Mouse (Mus musculus) adrenal gland, postnatal 14 days (tissue): ENCODE results near the gene Lamb3. TPM values are rescaled to one million over a fixed set of nuclear protein-coding genes. Genes with fewer than 3 reads are reported as not detected.

Experiments used
- DNase-seq: peaks from one replicate; pipeline ENCODE4 v3.0.0; 2021; ENCODE audit warnings: mixed read lengths
- total RNA-seq: library from RNA; stranded (reverse); gene quantifications from 2 replicates; pipeline ENCODE4 v1.2.3, GENCODE M21; 2021

Gene Lamb3
- total RNA-seq, 1 experiment from 2014 or later = 1.0 TPM

- peak; percentile 67 for DNase-seq
Observed at GRCm38 (mm10) chr1:193317159-193317559, 109.7 kb downstream of the Lamb3 start.

- DNase-seq = no peak
Observed at GRCm38 (mm10) chr1:193319721-193320120, 112.2 kb downstream of the Lamb3 start.

GRCm38 (mm10) chr1:193320398-193320797 lies 112.9 kb downstream of the Lamb3 start:
- no peak for DNase-seq

GRCm38 (mm10) chr1:193323686-193324085 lies 116.2 kb downstream of the Lamb3 start:
- peak; percentile 73 for DNase-seq

GRCm38 (mm10) chr1:193324224-193324623 lies 116.7 kb downstream of the Lamb3 start:
- DNase-seq = peak; percentile 76

- DNase-seq = no peak
Observed at GRCm38 (mm10) chr1:193325891-193326290, 118.4 kb downstream of the Lamb3 start.

GRCm38 (mm10) chr1:193326456-193327145 lies 119.1 kb downstream of the Lamb3 start:
- peak; percentile 69 for DNase-seq

GRCm38 (mm10) chr1:193327216-193327615 lies 119.7 kb downstream of the Lamb3 start:
- DNase-seq = no peak

- no peak for DNase-seq
Observed at GRCm38 (mm10) chr1:193327686-193328085, 120.2 kb downstream of the Lamb3 start.

- no peak for DNase-seq
Observed at GRCm38 (mm10) chr1:193329557-193329956, 122.1 kb downstream of the Lamb3 start.

- DNase-seq = peak; percentile 90
Observed at GRCm38 (mm10) chr1:193330172-193330571, 122.7 kb downstream of the Lamb3 start.

GRCm38 (mm10) chr1:193330626-193331025 lies 123.1 kb downstream of the Lamb3 start:
- no peak for DNase-seq

- no peak for DNase-seq
Observed at GRCm38 (mm10) chr1:193332018-193332417, 124.5 kb downstream of the Lamb3 start.

GRCm38 (mm10) chr1:193332671-193333070 lies 125.2 kb downstream of the Lamb3 start:
- DNase-seq = no peak

- DNase-seq = no peak
Observed at GRCm38 (mm10) chr1:193333776-193334175, 126.3 kb downstream of the Lamb3 start.

GRCm38 (mm10) chr1:193334546-193334945 lies 127.0 kb downstream of the Lamb3 start:
- no peak for DNase-seq

GRCm38 (mm10) chr1:193336122-193337017 lies 128.9 kb downstream of the Lamb3 start:
- peak; percentile 45 for DNase-seq

GRCm38 (mm10) chr1:193337018-193337321 lies 129.5 kb downstream of the Lamb3 start:
- DNase-seq = no peak

GRCm38 (mm10) chr1:193337787-193338310 lies 130.3 kb downstream of the Lamb3 start:
- DNase-seq = no peak

GRCm38 (mm10) chr1:193338363-193338995 lies 131.0 kb downstream of the Lamb3 start:
- DNase-seq = no peak

GRCm38 (mm10) chr1:193342198-193342946 lies 134.9 kb downstream of the Lamb3 start:
- peak; percentile 79 for DNase-seq

GRCm38 (mm10) chr1:193343853-193344252 lies 136.4 kb downstream of the Lamb3 start:
- no peak for DNase-seq
